Mouse (Mus musculus) mouse embryonic stem cell (cell line): ENCODE data around the gene Sema3e.

Experiments
- in situ Hi-C, 2 experiments: fragments of 300-500 bp; cut with MboI; formaldehyde crosslinking; loops; 1 replicate in 1 of 2; 3 replicates in 1 of 2; pipeline ENCODE4 v1.14.3; 2019 to 2020; ENCODE audit warnings: low sequenced_read_pairs in 2 of 2, low pct_unique_long_range_greater_than_20kb in 1 of 2, mixed read lengths in 1 of 2; ENCODE audit not compliant: unreplicated experiment in 1 of 2

Gene Sema3e

GRCm38 (mm10) chr5:14173355-14174183, 148.5 kb downstream of the Sema3e start:
- in situ Hi-C loops: no loop called here

GRCm38 (mm10) chr5:14180571-14180970, 155.5 kb downstream of the Sema3e start:
- in situ Hi-C loops: no loop called here

GRCm38 (mm10) chr5:14182156-14182555, 157.1 kb downstream of the Sema3e start:
- in situ Hi-C loops: no loop called here

- in situ Hi-C loops: no loop called here
These were observed 170.2 kb downstream of the Sema3e start for GRCm38 (mm10) chr5:14195172-14195819.

GRCm38 (mm10) chr5:14198344-14199040, 173.4 kb downstream of the Sema3e start:
- in situ Hi-C loops: no loop called here

GRCm38 (mm10) chr5:14206794-14207193, 181.7 kb downstream of the Sema3e start:
- in situ Hi-C loops: no loop called here

- in situ Hi-C loops: no loop called here
These were observed 184.9 kb downstream of the Sema3e start for GRCm38 (mm10) chr5:14209962-14210361.

GRCm38 (mm10) chr5:14216211-14216610, 191.1 kb downstream of the Sema3e start:
- in situ Hi-C loops: no loop called here

- in situ Hi-C loops: no loop called here
These were observed 193.6 kb downstream of the Sema3e start for GRCm38 (mm10) chr5:14218677-14219076.

- in situ Hi-C loops: no loop called here
These were observed 199.4 kb downstream of the Sema3e start for GRCm38 (mm10) chr5:14224509-14224908.

- in situ Hi-C loops: no loop called here
These were observed 206.0 kb downstream of the Sema3e start for GRCm38 (mm10) chr5:14231027-14231426.

- in situ Hi-C loops: no loop called here
These were observed 227.5 kb downstream of the Sema3e start for GRCm38 (mm10) chr5:14252583-14252982.

- in situ Hi-C loops: no loop called here
These were observed 228.3 kb downstream of the Sema3e start for GRCm38 (mm10) chr5:14253328-14253727.

GRCm38 (mm10) chr5:14260156-14260555, 235.1 kb downstream of the Sema3e start:
- in situ Hi-C loops: no loop called here

- in situ Hi-C loops: no loop called here
These were observed 242.3 kb downstream of the Sema3e start for GRCm38 (mm10) chr5:14267400-14267799.
